Mouse (Mus musculus) megakaryocyte, embryonic 14.5 days (primary cell): ENCODE data around the gene Ppm1m. TPM values are rescaled to one million over a fixed set of nuclear protein-coding genes. Genes with fewer than 3 reads are reported as not detected.
A peak's percentile ranks its signal among the peaks of the same experiment; 100 is the strongest.

Experiments
- H3K27me3 ChIP-seq: replicated peaks from 2 replicates; pipeline ENCODE3; 2012; ENCODE audit warnings: inconsistent platforms
- H3K36me3 ChIP-seq: replicated peaks from 2 replicates; pipeline ENCODE3; 2012; ENCODE audit warnings: low read length, inconsistent platforms, mixed read lengths
- H3K4me1 ChIP-seq: 2 replicates; pipeline ENCODE4 v1.6.1; 2012; ENCODE audit warnings: inconsistent platforms
- H3K4me3 ChIP-seq: replicated peaks from 2 replicates; pipeline ENCODE3; 2012; ENCODE audit warnings: moderate library complexity, mild to moderate bottlenecking, inconsistent platforms
- H3K9me3 ChIP-seq: 2 replicates; pipeline ENCODE4 v1.6.1; 2012; ENCODE audit warnings: inconsistent platforms
- FLI1 ChIP-seq: IDR thresholded peaks from 2 replicates; pipeline ENCODE4 v1.6.1; 2012; ENCODE audit warnings: low read length, inconsistent platforms, mixed read lengths
- GATA1 ChIP-seq: IDR thresholded peaks from 3 replicates; pipeline ENCODE4 v1.6.1; 2012; ENCODE audit warnings: mixed read lengths, low read length, inconsistent platforms, borderline replicate concordance
- polyA plus RNA-seq: library from polyadenylated mRNA; stranded (reverse); fragments of >175 nt; gene quantifications from 2 replicates; pipeline ENCODE4 v1.2.3, GENCODE M21; 2012; ENCODE audit warnings: low replicate concordance; ENCODE audit not compliant: insufficient read depth

Ppm1m gene
- polyA plus RNA-seq, result 8.2 and 12.4 TPM in 2 replicates

- no peaks in the 10 kb centered on the region for H3K9me3 ChIP-seq
- peaks cover 55% of the 10 kb centered on the region for H3K4me1 ChIP-seq
- no peak for TF ChIP-seq FLI1
- no peak for TF ChIP-seq GATA1
- H3K27me3 ChIP-seq, result no peaks in the 10 kb centered on the region
- peaks cover 34% of the 10 kb centered on the region for H3K36me3 ChIP-seq
- H3K4me3 ChIP-seq, result peak within 1 kb of the TSS; percentile 92
Observed at GRCm38 (mm10) chr9:106199535-106200272, at the start of gene Ppm1m. TSS of gene Ppm1m (minus strand) at chr9:106199746.

- Histone ChIP-seq H3K36me3 (peaks cover 71% of the 10 kb centered on the region), H3K9me3 (no peaks in the 10 kb centered on the region), H3K4me1 (peaks cover 33% of the 10 kb centered on the region), H3K27me3 (no peaks in the 10 kb centered on the region), H3K4me3 (peak overlapping the region; percentile 56)
- TF ChIP-seq GATA1 (no peak), FLI1 (no peak)
Observed at GRCm38 (mm10) chr9:106242813-106243488, 43.4 kb upstream of the Ppm1m start.

- H3K9me3 ChIP-seq, result no peaks in the 10 kb centered on the region
- peaks cover 84% of the 10 kb centered on the region for H3K36me3 ChIP-seq
- H3K27me3 ChIP-seq, result no peaks in the 10 kb centered on the region
- H3K4me3 ChIP-seq, result no peak overlapping the region
- no peak for TF ChIP-seq FLI1
- TF ChIP-seq GATA1, result no peak
- peaks cover 23% of the 10 kb centered on the region for H3K4me1 ChIP-seq
Observed at GRCm38 (mm10) chr9:106241541-106242164, 42.1 kb upstream of the Ppm1m start.

DNA sequence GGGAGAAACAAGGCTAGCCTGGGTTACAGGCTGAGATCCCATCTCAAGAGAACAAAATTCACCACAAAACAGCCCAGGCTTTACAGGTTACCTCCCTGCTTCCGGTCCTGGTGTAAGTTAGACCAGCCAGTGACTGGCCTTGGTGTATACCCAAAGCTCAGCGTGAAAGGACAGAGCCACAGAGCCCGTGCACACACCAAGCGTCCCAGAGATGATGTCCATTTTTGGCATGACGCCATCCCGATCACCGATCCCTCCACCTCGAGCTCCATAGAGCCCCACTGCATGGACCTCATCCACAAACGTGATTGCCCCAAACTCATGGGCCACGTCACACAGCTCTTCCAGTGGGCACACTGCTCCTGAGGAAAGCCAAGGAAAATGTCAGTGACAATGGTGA, 38.3 kb upstream of the Ppm1m start:
- peaks cover 3% of the 10 kb centered on the region; the same call in 1 of the 2 replicates for H3K4me1 ChIP-seq
- H3K4me3 ChIP-seq, result no peak overlapping the region
- no peaks in the 10 kb centered on the region for H3K9me3 ChIP-seq
- peaks cover 99% of the 10 kb centered on the region for H3K36me3 ChIP-seq
- no peaks in the 10 kb centered on the region for H3K27me3 ChIP-seq
- TF ChIP-seq FLI1 (no peak), GATA1 (no peak)

GRCm38 (mm10) chr9:106237401-106237800, 37.9 kb upstream of the Ppm1m start:
- H3K36me3 ChIP-seq, result peaks cover 99% of the 10 kb centered on the region
- no peaks in the 10 kb centered on the region for H3K27me3 ChIP-seq
- TF ChIP-seq GATA1 (no peak), FLI1 (no peak)
- no peak overlapping the region for H3K4me3 ChIP-seq
- no peaks in the 10 kb centered on the region for H3K4me1 ChIP-seq
- no peaks in the 10 kb centered on the region for H3K9me3 ChIP-seq

DNA sequence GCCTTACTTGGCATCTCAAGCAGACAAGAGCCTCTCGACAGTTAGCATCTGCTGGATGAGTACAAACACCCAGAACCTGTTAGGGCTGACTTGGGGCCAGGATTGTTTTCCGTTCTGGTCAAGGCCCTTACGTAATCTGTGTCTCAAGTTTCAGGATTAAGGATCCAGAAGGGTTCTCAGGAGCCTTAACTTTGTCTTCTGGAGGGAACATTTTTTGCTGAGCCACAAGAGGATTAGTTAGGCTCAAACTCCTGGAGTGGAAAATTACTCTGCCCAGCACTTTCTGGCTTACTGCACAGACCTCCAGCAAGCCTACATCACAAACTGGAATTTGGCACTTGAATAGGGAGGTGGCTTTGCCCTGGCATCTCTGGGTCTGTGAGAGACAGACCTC, 37.3 kb upstream of the Ppm1m start:
- Histone ChIP-seq H3K27me3 (no peaks in the 10 kb centered on the region), H3K36me3 (peaks cover 94% of the 10 kb centered on the region)
- TF ChIP-seq GATA1, result no peak
- TF ChIP-seq FLI1, result no peak

GRCm38 (mm10) chr9:106236156-106236817, 36.7 kb upstream of the Ppm1m start:
- Histone ChIP-seq H3K27me3 (peaks cover 1% of the 10 kb centered on the region), H3K36me3 (peaks cover 89% of the 10 kb centered on the region), H3K9me3 (no peaks in the 10 kb centered on the region), H3K4me1 (peaks cover 3% of the 10 kb centered on the region), H3K4me3 (no peak overlapping the region)
- TF ChIP-seq GATA1 (no peak), FLI1 (no peak)

More for the DNA sequence above, 37.3 kb upstream of the Ppm1m start:
- Histone ChIP-seq H3K9me3 (no peaks in the 10 kb centered on the region), H3K4me1 (no peaks in the 10 kb centered on the region), H3K4me3 (no peak overlapping the region)

DNA sequence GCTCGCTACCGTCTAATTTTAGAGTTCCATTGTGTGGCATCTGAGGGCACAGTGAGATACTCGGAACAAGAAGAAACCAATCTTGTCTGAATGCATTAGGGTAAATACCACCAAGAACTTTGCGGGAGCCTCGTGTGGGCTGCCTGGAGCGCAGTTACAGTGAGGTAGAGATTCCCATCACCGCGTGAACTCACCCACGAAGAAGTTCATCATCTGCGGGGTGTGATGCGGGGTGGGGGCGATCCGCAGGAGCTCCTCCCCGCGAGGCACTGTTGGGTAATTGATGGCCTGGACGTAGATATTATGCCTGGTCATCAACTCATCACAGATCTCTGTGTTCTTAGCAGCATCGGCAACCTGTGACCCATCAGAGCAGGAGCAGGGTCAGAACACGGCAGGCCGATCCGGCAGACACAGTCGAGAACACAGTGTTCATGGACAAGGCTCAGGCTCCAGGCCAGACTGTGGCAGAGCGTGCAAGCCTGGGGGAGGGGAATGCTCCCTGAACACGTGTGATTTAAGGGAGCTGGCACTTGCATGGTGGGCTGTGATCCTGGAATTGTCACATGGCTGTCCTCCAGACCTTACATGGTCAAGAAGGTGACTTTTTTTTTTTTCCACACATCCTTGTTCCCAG, 35.8 kb upstream of the Ppm1m start:
- Histone ChIP-seq H3K9me3 (no peaks in the 10 kb centered on the region), H3K36me3 (peaks cover 79% of the 10 kb centered on the region), H3K27me3 (peaks cover 2% of the 10 kb centered on the region), H3K4me3 (no peak overlapping the region), H3K4me1 (peaks cover 13% of the 10 kb centered on the region)
- TF ChIP-seq FLI1 (no peak), GATA1 (no peak)

- peaks cover 2% of the 10 kb centered on the region for H3K27me3 ChIP-seq
- no peaks in the 10 kb centered on the region for H3K9me3 ChIP-seq
- H3K36me3 ChIP-seq, result peaks cover 67% of the 10 kb centered on the region
- TF ChIP-seq FLI1 (no peak), GATA1 (no peak)
- peaks cover 22% of the 10 kb centered on the region for H3K4me1 ChIP-seq
- no peak overlapping the region for H3K4me3 ChIP-seq
Observed at GRCm38 (mm10) chr9:106233953-106234352, 34.4 kb upstream of the Ppm1m start.
